Mouse (Mus musculus) heart, embryonic 12.5 days (tissue): ENCODE measurements around the gene Ace. TPM values are rescaled to one million over a fixed set of nuclear protein-coding genes. Genes with fewer than 3 reads are reported as not detected.
A peak's percentile ranks its signal among the peaks of the same experiment; 100 is the strongest.

Experiments used
- ATAC-seq: fragments of 200-750 bp; cut with Nextera tagmentation; 2 replicates; pipeline ENCODE4 v1.8.0; 2017; ENCODE audit warnings: moderate TSS enrichment, moderate library complexity; ENCODE audit not compliant: insufficient number of reproducible peaks, low FRiP score
- H3K27ac ChIP-seq: fragments of 300-500 bp; sonication (generic); 2 replicates; pipeline ENCODE4 v1.5.1; 2016; ENCODE audit warnings: mild to moderate bottlenecking, moderate library complexity; ENCODE audit not compliant: poor library complexity, severe bottlenecking
- H3K27me3 ChIP-seq: fragments of 300-500 bp; sonication (generic); replicated peaks from 2 replicates; pipeline ENCODE4 v1.6.1; 2016; ENCODE audit warnings: mild to moderate bottlenecking, moderate library complexity
- H3K36me3 ChIP-seq: fragments of 300-500 bp; sonication (generic); 2 replicates; pipeline ENCODE4 v1.6.1; 2016; ENCODE audit warnings: mild to moderate bottlenecking, moderate library complexity
- H3K4me1 ChIP-seq: fragments of 300-500 bp; sonication (generic); replicated peaks from 2 replicates; pipeline ENCODE4 v1.6.1; 2016; ENCODE audit warnings: mild to moderate bottlenecking
- H3K4me2 ChIP-seq: fragments of 300-500 bp; sonication (generic); 2 replicates; pipeline ENCODE4 v1.6.1; 2016; ENCODE audit warnings: mild to moderate bottlenecking, moderate library complexity
- H3K4me3 ChIP-seq: fragments of 300-500 bp; sonication (generic); 2 replicates; pipeline ENCODE4 v1.5.1; 2016; ENCODE audit warnings: mild to moderate bottlenecking
- H3K9ac ChIP-seq: fragments of 300-500 bp; sonication (generic); 2 replicates; pipeline ENCODE4 v1.6.1; 2016; ENCODE audit warnings: mild to moderate bottlenecking, moderate library complexity
- H3K9me3 ChIP-seq: fragments of 300-500 bp; sonication (generic); replicated peaks from 2 replicates; pipeline ENCODE4 v1.6.1; 2016; ENCODE audit warnings: mild to moderate bottlenecking, moderate library complexity
- WGBS: fragments of 180-500 bp; shearing (Covaris S2); methylation state at CpG from one replicate; pipeline ENCODE4 v1.1.7; 2016; 5-methylcytosine and 5-hydroxymethylcytosine counted together
- polyA plus RNA-seq: library from polyadenylated mRNA; unstranded; fragments of >200 nt; fragmentation: Nextera tagmentation; extraction: Ambion mirVana; gene quantifications from 2 replicates; pipeline ENCODE4 v1.2.1, GENCODE M21; 2016

The Ace gene
- polyA plus RNA-seq, 1 experiment from 2014 or later = 1.00 TPM

DNA sequence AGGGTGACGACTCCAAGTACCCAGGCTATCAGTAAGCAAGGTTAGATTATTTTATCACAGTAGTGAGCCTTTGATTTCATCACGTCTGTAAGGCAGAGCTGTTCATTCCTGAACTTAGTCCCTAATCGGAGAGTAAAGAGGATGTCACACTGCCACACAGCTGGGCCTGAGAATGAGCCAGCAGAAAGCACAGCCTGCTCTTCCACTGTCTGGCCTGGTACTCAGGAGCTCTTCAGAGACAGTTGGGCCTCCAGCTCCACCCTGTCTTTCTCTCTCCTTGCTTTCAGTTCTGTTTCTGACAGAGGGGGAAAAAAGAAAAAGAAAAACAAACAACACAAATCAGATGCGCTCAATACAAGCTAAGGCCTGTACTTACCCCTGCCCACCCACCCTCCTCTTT lies 1.5 kb upstream of the Ace start:
- no peak overlapping the region for H3K4me3 ChIP-seq
- 40% methylated on average over 4 of the region's 4 CpGs for WGBS
- no peak for ATAC-seq

DNA sequence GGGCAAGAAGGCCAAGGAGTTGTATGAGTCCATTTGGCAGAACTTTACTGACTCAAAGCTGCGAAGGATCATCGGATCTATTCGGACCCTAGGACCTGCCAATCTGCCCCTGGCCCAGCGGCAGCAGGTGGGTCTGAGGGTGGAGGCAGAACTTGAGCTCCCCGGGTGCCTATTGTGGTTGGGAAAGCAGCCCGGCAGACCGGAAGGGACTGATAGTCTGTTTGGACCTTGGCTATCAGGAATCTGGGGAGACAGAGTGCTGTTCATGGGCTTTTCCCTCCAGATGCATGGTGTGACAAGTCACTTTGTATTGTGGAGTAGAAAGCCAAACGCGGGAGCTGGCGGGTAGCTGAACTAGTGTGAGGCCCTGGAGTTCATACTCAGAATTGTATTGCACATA lies 1.2 kb downstream of the Ace start:
- Histone ChIP-seq H3K4me3 (no peak overlapping the region; the same call in 1 of the 2 replicates), H3K9ac (no peak overlapping the region), H3K27ac (no peak overlapping the region), H3K9me3 (no peaks in the 10 kb centered on the region), H3K27me3 (peaks cover 85% of the 10 kb centered on the region), H3K4me2 (peak overlapping the region; percentile 98; the same call in 1 of the 2 replicates), H3K36me3 (no peaks in the 10 kb centered on the region), H3K4me1 (peaks cover 23% of the 10 kb centered on the region)
- no peak for ATAC-seq
- 38% methylated on average over 10 of the region's 10 CpGs for WGBS

More for the DNA sequence above, 1.5 kb upstream of the Ace start:
- Histone ChIP-seq H3K36me3 (no peaks in the 10 kb centered on the region), H3K27ac (no peak overlapping the region), H3K4me2 (no peak overlapping the region), H3K9ac (no peak overlapping the region), H3K9me3 (no peaks in the 10 kb centered on the region), H3K4me1 (peaks cover 31% of the 10 kb centered on the region), H3K27me3 (peaks cover 58% of the 10 kb centered on the region)

GRCm38 (mm10) chr11:105969516-105969915 lies 1.8 kb downstream of the Ace start:
- Histone ChIP-seq H3K27me3 (peaks cover 91% of the 10 kb centered on the region), H3K36me3 (no peaks in the 10 kb centered on the region), H3K9ac (no peak overlapping the region), H3K4me2 (no peak overlapping the region), H3K4me1 (peaks cover 23% of the 10 kb centered on the region), H3K27ac (no peak overlapping the region), H3K4me3 (no peak overlapping the region), H3K9me3 (no peaks in the 10 kb centered on the region)
- ATAC-seq = no peak
- 46% methylated on average over 1 of the region's 1 CpGs for WGBS

- no peaks in the 10 kb centered on the region for H3K9me3 ChIP-seq
- ATAC-seq = no peak
- H3K27me3 ChIP-seq = peaks cover 81% of the 10 kb centered on the region
- WGBS = 86% methylated on average over 6 of the region's 6 CpGs
- no peak overlapping the region for H3K9ac ChIP-seq
- H3K4me1 ChIP-seq = no peaks in the 10 kb centered on the region
- no peak overlapping the region for H3K4me2 ChIP-seq
- no peaks in the 10 kb centered on the region for H3K36me3 ChIP-seq
- H3K27ac ChIP-seq = no peak overlapping the region
- H3K4me3 ChIP-seq = no peak overlapping the region
Measured at GRCm38 (mm10) chr11:105974593-105974992, 6.8 kb downstream of the Ace start.

DNA sequence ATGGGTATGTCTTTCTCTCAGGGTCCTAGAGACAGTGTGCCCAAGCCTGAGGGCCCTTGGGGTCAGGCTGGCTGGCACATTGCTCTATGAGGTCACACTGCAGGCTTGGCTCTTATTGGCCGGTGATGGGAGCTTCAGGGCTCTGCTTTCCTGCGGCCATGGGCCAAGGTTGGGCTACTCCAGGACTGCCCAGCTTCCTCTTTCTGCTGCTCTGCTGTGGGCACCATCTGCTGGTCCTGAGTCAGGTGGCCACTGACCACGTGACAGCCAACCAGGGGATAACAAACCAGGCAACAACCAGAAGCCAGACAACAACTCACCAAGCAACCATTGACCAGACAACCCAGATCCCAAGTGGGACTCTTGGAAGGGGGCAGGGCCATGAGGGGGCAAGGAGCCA lies 7.3 kb downstream of the Ace start:
- no peak overlapping the region for H3K9ac ChIP-seq
- H3K27me3 ChIP-seq = peaks cover 77% of the 10 kb centered on the region
- WGBS = 64% methylated on average over 3 of the region's 3 CpGs
- no peak overlapping the region for H3K4me3 ChIP-seq
- no peak for ATAC-seq
- H3K27ac ChIP-seq = no peak overlapping the region
- H3K4me1 ChIP-seq = no peaks in the 10 kb centered on the region
- no peaks in the 10 kb centered on the region for H3K9me3 ChIP-seq
- no peak overlapping the region for H3K4me2 ChIP-seq
- H3K36me3 ChIP-seq = no peaks in the 10 kb centered on the region

DNA sequence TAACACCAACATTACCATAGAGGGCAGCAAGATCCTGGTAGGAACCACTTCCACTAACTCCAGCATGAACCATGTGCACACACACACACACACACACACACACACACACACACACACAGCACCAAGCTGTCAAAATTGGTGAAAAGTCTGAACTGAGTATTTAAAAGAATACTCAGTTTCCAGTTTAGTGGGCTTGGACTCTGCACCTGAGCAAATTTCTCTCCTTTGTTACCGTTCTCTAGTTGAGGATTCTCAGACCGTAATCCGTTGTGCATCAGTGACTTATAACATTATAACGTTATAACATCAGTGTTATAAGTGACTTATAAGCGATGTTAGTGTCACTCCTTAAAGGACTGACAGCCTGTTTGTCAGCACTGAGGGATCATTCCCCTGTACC lies 7.9 kb downstream of the Ace start:
- H3K9me3 ChIP-seq = no peaks in the 10 kb centered on the region
- H3K27ac ChIP-seq = no peak overlapping the region
- no peaks in the 10 kb centered on the region for H3K36me3 ChIP-seq
- no peaks in the 10 kb centered on the region for H3K4me1 ChIP-seq
- no peak overlapping the region for H3K4me3 ChIP-seq
- ATAC-seq = no peak
- peaks cover 73% of the 10 kb centered on the region for H3K27me3 ChIP-seq
- no peak overlapping the region for H3K9ac ChIP-seq
- WGBS = 80% methylated on average over 5 of the region's 5 CpGs
- H3K4me2 ChIP-seq = no peak overlapping the region

GRCm38 (mm10) chr11:105978232-105978631 lies 10.5 kb downstream of the Ace start:
- Histone ChIP-seq H3K36me3 (no peaks in the 10 kb centered on the region), H3K4me1 (no peaks in the 10 kb centered on the region), H3K9me3 (no peaks in the 10 kb centered on the region), H3K4me2 (no peak overlapping the region), H3K27ac (no peak overlapping the region), H3K9ac (no peak overlapping the region), H3K27me3 (peaks cover 57% of the 10 kb centered on the region), H3K4me3 (no peak overlapping the region)
- no peak for ATAC-seq
- 76% methylated on average over 2 of the region's 2 CpGs for WGBS

DNA sequence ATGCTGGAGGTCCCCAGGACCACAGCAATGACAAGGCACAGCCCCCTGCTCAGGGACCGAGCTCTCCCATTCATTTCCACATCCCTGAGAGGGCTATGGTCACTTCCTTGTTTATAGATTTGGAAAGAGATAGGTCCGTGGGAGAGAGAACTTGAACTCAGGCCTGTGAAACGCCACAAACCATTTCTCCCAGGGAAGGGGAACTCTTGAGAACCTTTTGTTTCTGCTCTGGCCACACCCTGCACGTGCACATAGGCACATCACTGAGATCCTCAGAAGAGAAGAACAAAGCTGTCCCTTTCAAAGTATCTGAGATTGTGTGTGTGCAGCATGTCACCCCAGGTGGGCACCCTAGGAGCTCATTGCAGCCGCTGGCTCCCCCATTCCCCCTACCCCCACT lies 10.9 kb downstream of the Ace start:
- peaks cover 53% of the 10 kb centered on the region for H3K27me3 ChIP-seq

GRCm38 (mm10) chr11:105984452-105984851 lies 16.7 kb downstream of the Ace start:
- H3K4me2 ChIP-seq = no peak overlapping the region
- ATAC-seq = no peak
- WGBS = 68% methylated on average over 4 of the region's 4 CpGs
- no peaks in the 10 kb centered on the region for H3K9me3 ChIP-seq
- H3K4me3 ChIP-seq = no peak overlapping the region
- H3K27me3 ChIP-seq = peaks cover 16% of the 10 kb centered on the region
- H3K4me1 ChIP-seq = peaks cover 4% of the 10 kb centered on the region
- H3K27ac ChIP-seq = no peak overlapping the region
- H3K9ac ChIP-seq = no peak overlapping the region
- no peaks in the 10 kb centered on the region for H3K36me3 ChIP-seq

More for the DNA sequence above, 10.9 kb downstream of the Ace start:
- no peak for ATAC-seq
- WGBS = 63% methylated on average over 5 of the region's 5 CpGs
- H3K9ac ChIP-seq = no peak overlapping the region
- no peaks in the 10 kb centered on the region for H3K4me1 ChIP-seq
- H3K27ac ChIP-seq = no peak overlapping the region
- no peak overlapping the region for H3K4me2 ChIP-seq
- H3K4me3 ChIP-seq = no peak overlapping the region
- no peaks in the 10 kb centered on the region for H3K9me3 ChIP-seq
- no peaks in the 10 kb centered on the region for H3K36me3 ChIP-seq

DNA sequence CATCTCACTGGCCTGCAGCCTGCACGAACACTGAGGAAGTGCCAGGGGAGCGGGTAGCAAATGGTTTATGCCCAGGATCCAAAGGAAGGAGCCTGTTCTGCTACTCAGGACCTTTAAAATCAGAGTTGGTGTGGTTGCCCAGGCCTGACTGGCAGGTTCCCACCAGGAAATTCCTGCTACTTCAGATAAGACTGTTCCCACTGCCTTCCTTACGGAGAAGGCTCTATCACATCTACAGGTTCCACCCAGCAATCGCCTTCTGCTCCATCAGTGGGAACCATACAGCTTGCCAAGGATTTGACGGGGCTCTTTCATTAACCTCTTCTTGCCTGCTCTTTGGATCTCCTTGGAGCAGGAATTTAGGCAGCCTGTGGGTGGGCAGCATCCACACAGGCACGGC lies 19.7 kb downstream of the Ace start:
- no peak for ATAC-seq
- Histone ChIP-seq H3K4me1 (peaks cover 4% of the 10 kb centered on the region), H3K4me2 (no peak overlapping the region), H3K4me3 (no peak overlapping the region), H3K27ac (no peak overlapping the region), H3K9ac (no peak overlapping the region), H3K9me3 (no peaks in the 10 kb centered on the region), H3K27me3 (peaks cover 6% of the 10 kb centered on the region), H3K36me3 (no peaks in the 10 kb centered on the region)
- WGBS = 46% methylated on average over 6 of the region's 6 CpGs

- no peak overlapping the region for H3K4me3 ChIP-seq
- H3K9me3 ChIP-seq = no peaks in the 10 kb centered on the region
- H3K36me3 ChIP-seq = no peaks in the 10 kb centered on the region
- H3K27me3 ChIP-seq = peaks cover 4% of the 10 kb centered on the region
- no peak for ATAC-seq
- no peak overlapping the region for H3K4me2 ChIP-seq
- no peak overlapping the region for H3K9ac ChIP-seq
- WGBS = 81% methylated on average over 6 of the region's 6 CpGs
- no peak overlapping the region for H3K27ac ChIP-seq
- H3K4me1 ChIP-seq = peaks cover 4% of the 10 kb centered on the region
Measured at GRCm38 (mm10) chr11:105989446-105989845, 21.7 kb downstream of the Ace start.

- Histone ChIP-seq H3K36me3 (no peaks in the 10 kb centered on the region), H3K9ac (no peak overlapping the region), H3K27me3 (peaks cover 4% of the 10 kb centered on the region), H3K4me1 (peaks cover 4% of the 10 kb centered on the region), H3K27ac (no peak overlapping the region), H3K4me3 (no peak overlapping the region), H3K4me2 (no peak overlapping the region), H3K9me3 (no peaks in the 10 kb centered on the region)
- WGBS = 71% methylated on average over 2 of the region's 2 CpGs
- ATAC-seq = no peak
Measured at GRCm38 (mm10) chr11:105990231-105990630, 22.5 kb downstream of the Ace start.
